Mouse (Mus musculus): ENCODE results near the gene Ubr2.

Gene Ubr2

GRCm38 (mm10) chr17:47009898-47010721 lies at the start of gene Ubr2:
Gene Ubr2 (minus strand): TSS chr17:47010556.
- peak; percentile 93 for DNase-seq (ENCODE audit: low spot score)

GRCm38 (mm10) chr17:47059836-47060360 lies 49.5 kb upstream of the Ubr2 start:
- DNase-seq (ENCODE audit: low spot score): peak; percentile 82

- no peak for DNase-seq (ENCODE audit: low spot score)
These were observed 47.6 kb upstream of the Ubr2 start for GRCm38 (mm10) chr17:47057966-47058365.

GRCm38 (mm10) chr17:47056476-47056875 lies 46.1 kb upstream of the Ubr2 start:
- no peak for DNase-seq (ENCODE audit: low spot score)

- no peak for DNase-seq (ENCODE audit: low spot score)
These were observed 44.8 kb upstream of the Ubr2 start for GRCm38 (mm10) chr17:47055121-47055520.

- DNase-seq (ENCODE audit: low spot score): no peak
These were observed 44.3 kb upstream of the Ubr2 start for GRCm38 (mm10) chr17:47054613-47055012.

- no peak for DNase-seq (ENCODE audit: low spot score)
These were observed 40.3 kb upstream of the Ubr2 start for GRCm38 (mm10) chr17:47050678-47051077.

- DNase-seq (ENCODE audit: low spot score): no peak
These were observed 32.5 kb upstream of the Ubr2 start for GRCm38 (mm10) chr17:47042866-47043265.

- peak; percentile 88 for DNase-seq (ENCODE audit: low spot score)
These were observed 28.8 kb upstream of the Ubr2 start for GRCm38 (mm10) chr17:47038844-47039803.

- DNase-seq (ENCODE audit: low spot score): no peak
These were observed 24.2 kb upstream of the Ubr2 start for GRCm38 (mm10) chr17:47034536-47034935.

GRCm38 (mm10) chr17:47033643-47034042 lies 23.3 kb upstream of the Ubr2 start:
- peak; percentile 71 for DNase-seq (ENCODE audit: low spot score)

- DNase-seq (ENCODE audit: low spot score): no peak
These were observed 14.4 kb upstream of the Ubr2 start for GRCm38 (mm10) chr17:47024805-47025204.

GRCm38 (mm10) chr17:47023369-47023768 lies 13.0 kb upstream of the Ubr2 start:
- DNase-seq (ENCODE audit: low spot score): no peak

- DNase-seq (ENCODE audit: low spot score): peak; percentile 68
These were observed 2.5 kb upstream of the Ubr2 start for GRCm38 (mm10) chr17:47012896-47013295.

GRCm38 (mm10) chr17:47011661-47012043 lies 1.3 kb upstream of the Ubr2 start:
- DNase-seq (ENCODE audit: low spot score): no peak

- DNase-seq (ENCODE audit: low spot score): peak; percentile 74
These were observed 635 bp upstream of the Ubr2 start for GRCm38 (mm10) chr17:47010722-47011660.

- DNase-seq (ENCODE audit: low spot score): peak; percentile 11
These were observed 834 bp downstream of the Ubr2 start for GRCm38 (mm10) chr17:47009546-47009897.

- no peak for DNase-seq (ENCODE audit: low spot score)
These were observed 1.3 kb downstream of the Ubr2 start for GRCm38 (mm10) chr17:47009016-47009415.

GRCm38 (mm10) chr17:47008506-47008905 lies 1.9 kb downstream of the Ubr2 start:
- DNase-seq (ENCODE audit: low spot score): no peak

- DNase-seq (ENCODE audit: low spot score): no peak
These were observed 3.6 kb downstream of the Ubr2 start for GRCm38 (mm10) chr17:47006741-47007140.

GRCm38 (mm10) chr17:47005741-47006405 lies 4.5 kb downstream of the Ubr2 start:
- no peak for DNase-seq (ENCODE audit: low spot score)

Data from urinary bladder, postnatal 14 days (tissue).